Mouse (Mus musculus) heart, embryonic 16.5 days (tissue): ENCODE results near the gene Plxdc1. TPM values are rescaled to one million over a fixed set of nuclear protein-coding genes. Genes with fewer than 3 reads are reported as not detected.

Experiments used
- ATAC-seq: fragments of 200-750 bp; cut with Nextera tagmentation; replicated peaks from 2 replicates; pipeline ENCODE4 v1.8.0; 2017; ENCODE audit warnings: moderate number of reproducible peaks; ENCODE audit not compliant: insufficient read depth, low FRiP score; ENCODE audit errors: extremely low read depth
- H3K27ac ChIP-seq: fragments of 300-500 bp; sonication (generic); 2 replicates; pipeline ENCODE4 v1.5.1; 2014; ENCODE audit warnings: mild to moderate bottlenecking, low read length, control low read depth, moderate library complexity
- H3K27me3 ChIP-seq: fragments of 300-500 bp; sonication (generic); 2 replicates; pipeline ENCODE4 v1.6.1; 2014; ENCODE audit warnings: low read length, mixed read lengths; ENCODE audit not compliant: control insufficient read depth, insufficient read depth
- H3K36me3 ChIP-seq: fragments of 300-500 bp; sonication (generic); 2 replicates; pipeline ENCODE4 v1.6.1; 2014; ENCODE audit not compliant: control insufficient read depth, insufficient read depth
- H3K4me1 ChIP-seq: fragments of 300-500 bp; sonication (generic); 2 replicates; pipeline ENCODE4 v1.6.1; 2014; ENCODE audit warnings: low read length, mixed read lengths; ENCODE audit not compliant: control insufficient read depth, insufficient read depth
- H3K4me2 ChIP-seq: fragments of 300-500 bp; sonication (generic); 2 replicates; pipeline ENCODE4 v1.6.1; 2014; ENCODE audit warnings: low read depth, mild to moderate bottlenecking, control low read depth, low read length
- H3K4me3 ChIP-seq: fragments of 300-500 bp; sonication (generic); 2 replicates; pipeline ENCODE4 v1.5.1; 2014; ENCODE audit warnings: mild to moderate bottlenecking, control low read depth, low read length
- H3K9ac ChIP-seq: fragments of 300-500 bp; sonication (generic); 2 replicates; pipeline ENCODE4 v1.6.1; 2014; ENCODE audit warnings: low read length, control low read depth
- H3K9me3 ChIP-seq: fragments of 300-500 bp; sonication (generic); replicated peaks from 2 replicates; pipeline ENCODE4 v1.6.1; 2016; ENCODE audit warnings: low read length; ENCODE audit not compliant: control insufficient read depth
- WGBS: fragments of 180-500 bp; shearing (Covaris S2); extraction: QIAGEN DNeasy Blood & Tissue Kit; methylation state at CpG from one replicate; pipeline ENCODE4 v1.1.7; 2014; 5-methylcytosine and 5-hydroxymethylcytosine counted together
- polyA plus RNA-seq: library from polyadenylated mRNA; unstranded; fragments of >200 nt; fragmentation: Nextera tagmentation; extraction: Ambion mirVana; gene quantifications from 2 replicates; pipeline ENCODE4 v1.2.1, GENCODE M21; 2015

The Plxdc1 gene
- polyA plus RNA-seq, 1 experiment from 2014 or later: 2.6 TPM

GRCm38 (mm10) chr11:97987551-97988526, 1.6 kb upstream of the Plxdc1 start:
- WGBS: under 1% methylated on average over 42 of the region's 42 CpGs
- no peaks in the 10 kb centered on the region for H3K36me3 ChIP-seq
- peak overlapping the region; percentile 97 for H3K4me3 ChIP-seq
- peak overlapping the region; percentile 74 for H3K4me2 ChIP-seq
- peak overlapping the region; percentile 94 for H3K27ac ChIP-seq
- peaks cover 19% of the 10 kb centered on the region for H3K27me3 ChIP-seq
- peaks cover 16% of the 10 kb centered on the region for H3K4me1 ChIP-seq
- peak overlapping the region; percentile 89 for H3K9ac ChIP-seq
- ATAC-seq: peak; percentile 79
- H3K9me3 ChIP-seq: no peaks in the 10 kb centered on the region

GRCm38 (mm10) chr11:97986738-97987465, 658 bp upstream of the Plxdc1 start:
- Histone ChIP-seq H3K27me3 (peaks cover 19% of the 10 kb centered on the region), H3K4me2 (peak overlapping the region; percentile 74), H3K4me3 (peak overlapping the region; percentile 97), H3K36me3 (no peaks in the 10 kb centered on the region), H3K9me3 (no peaks in the 10 kb centered on the region), H3K27ac (no peak overlapping the region), H3K9ac (peak overlapping the region; percentile 76), H3K4me1 (peaks cover 16% of the 10 kb centered on the region)
- WGBS: 30% methylated on average over 15 of the region's 17 CpGs
- ATAC-seq: no peak

- H3K4me3 ChIP-seq: no peak overlapping the region
- WGBS: 69% methylated on average over 1 of the region's 1 CpGs
- H3K36me3 ChIP-seq: no peaks in the 10 kb centered on the region
- no peak overlapping the region for H3K9ac ChIP-seq
- H3K4me2 ChIP-seq: no peak overlapping the region
- no peaks in the 10 kb centered on the region for H3K9me3 ChIP-seq
- peaks cover 19% of the 10 kb centered on the region for H3K27me3 ChIP-seq
- no peak for ATAC-seq
- peaks cover 6% of the 10 kb centered on the region for H3K4me1 ChIP-seq
- H3K27ac ChIP-seq: no peak overlapping the region
Observed at GRCm38 (mm10) chr11:97983983-97984382, 2.3 kb downstream of the Plxdc1 start.

- Histone ChIP-seq H3K27ac (no peak overlapping the region), H3K4me3 (no peak overlapping the region), H3K4me1 (peaks cover 6% of the 10 kb centered on the region; the same call in 1 of the 2 replicates), H3K4me2 (no peak overlapping the region), H3K27me3 (peaks cover 19% of the 10 kb centered on the region), H3K36me3 (no peaks in the 10 kb centered on the region), H3K9ac (no peak overlapping the region), H3K9me3 (no peaks in the 10 kb centered on the region)
- ATAC-seq: no peak
- 82% methylated on average over 3 of the region's 3 CpGs for WGBS
Observed at GRCm38 (mm10) chr11:97983506-97983905, 2.7 kb downstream of the Plxdc1 start.

- H3K4me1 ChIP-seq: peaks cover 6% of the 10 kb centered on the region; the same call in 1 of the 2 replicates
- no peak overlapping the region for H3K4me3 ChIP-seq
- 86% methylated on average over 9 of the region's 9 CpGs for WGBS
- H3K9ac ChIP-seq: no peak overlapping the region
- no peak overlapping the region for H3K27ac ChIP-seq
- H3K4me2 ChIP-seq: no peak overlapping the region
- H3K27me3 ChIP-seq: peaks cover 19% of the 10 kb centered on the region
- ATAC-seq: no peak
- H3K9me3 ChIP-seq: no peaks in the 10 kb centered on the region
- H3K36me3 ChIP-seq: no peaks in the 10 kb centered on the region
Observed at GRCm38 (mm10) chr11:97982721-97983120, 3.5 kb downstream of the Plxdc1 start.

- WGBS: 55% methylated on average over 9 of the region's 9 CpGs
- Histone ChIP-seq H3K4me2 (no peak overlapping the region), H3K9ac (no peak overlapping the region), H3K4me3 (no peak overlapping the region), H3K27ac (no peak overlapping the region), H3K36me3 (no peaks in the 10 kb centered on the region), H3K27me3 (peaks cover 12% of the 10 kb centered on the region), H3K9me3 (no peaks in the 10 kb centered on the region), H3K4me1 (no peaks in the 10 kb centered on the region)
- no peak; the same call in 1 of the 2 replicates for ATAC-seq
Observed at GRCm38 (mm10) chr11:97980531-97980966, 5.7 kb downstream of the Plxdc1 start.

- Histone ChIP-seq H3K9me3 (no peaks in the 10 kb centered on the region), H3K9ac (no peak overlapping the region), H3K27me3 (peaks cover 6% of the 10 kb centered on the region), H3K4me1 (no peaks in the 10 kb centered on the region), H3K4me3 (no peak overlapping the region), H3K4me2 (no peak overlapping the region), H3K27ac (no peak overlapping the region), H3K36me3 (no peaks in the 10 kb centered on the region)
- WGBS: 69% methylated on average over 10 of the region's 10 CpGs
- ATAC-seq: no peak
Observed at GRCm38 (mm10) chr11:97979824-97980495, 6.3 kb downstream of the Plxdc1 start.

- Histone ChIP-seq H3K9me3 (no peaks in the 10 kb centered on the region), H3K4me3 (no peak overlapping the region), H3K36me3 (no peaks in the 10 kb centered on the region), H3K27ac (no peak overlapping the region), H3K27me3 (no peaks in the 10 kb centered on the region), H3K4me2 (no peak overlapping the region), H3K9ac (no peak overlapping the region), H3K4me1 (no peaks in the 10 kb centered on the region)
- ATAC-seq: no peak
- 68% methylated on average over 13 of the region's 13 CpGs for WGBS
Observed at GRCm38 (mm10) chr11:97978392-97978791, 7.9 kb downstream of the Plxdc1 start.
